Mouse (Mus musculus) limb, embryonic 13.5 days (tissue): ENCODE data around the gene 9230102O04Rik. TPM values are rescaled to one million over a fixed set of nuclear protein-coding genes. Genes with fewer than 3 reads are reported as not detected.
A peak's percentile ranks its signal among the peaks of the same experiment; 100 is the strongest.

Source experiments
- ATAC-seq: fragments of 200-750 bp; cut with Nextera tagmentation; 2 replicates; pipeline ENCODE4 v1.8.0; 2017; ENCODE audit warnings: low read depth, moderate number of reproducible peaks, moderate TSS enrichment; ENCODE audit not compliant: low FRiP score
- H3K27ac ChIP-seq: fragments of 300-500 bp; sonication (generic); 2 replicates; pipeline ENCODE4 v1.5.1; 2015; ENCODE audit warnings: inconsistent platforms, mild to moderate bottlenecking, moderate library complexity
- H3K27me3 ChIP-seq: fragments of 300-500 bp; sonication (generic); 2 replicates; pipeline ENCODE4 v1.6.1; 2015; ENCODE audit warnings: mild to moderate bottlenecking, inconsistent platforms
- H3K36me3 ChIP-seq: fragments of 300-500 bp; sonication (generic); 2 replicates; pipeline ENCODE4 v1.6.1; 2015; ENCODE audit warnings: inconsistent platforms, mild to moderate bottlenecking, moderate library complexity
- H3K4me1 ChIP-seq: fragments of 300-500 bp; sonication (generic); 2 replicates; pipeline ENCODE4 v1.6.1; 2015; ENCODE audit warnings: inconsistent platforms
- H3K4me2 ChIP-seq: fragments of 300-500 bp; sonication (generic); replicated peaks from 2 replicates; pipeline ENCODE4 v1.6.1; 2015; ENCODE audit warnings: inconsistent platforms, mild to moderate bottlenecking, moderate library complexity
- H3K4me3 ChIP-seq: fragments of 300-500 bp; sonication (generic); 2 replicates; pipeline ENCODE4 v1.5.1; 2015; ENCODE audit warnings: moderate library complexity, mild to moderate bottlenecking, inconsistent platforms
- H3K9ac ChIP-seq: fragments of 300-500 bp; sonication (generic); 2 replicates; pipeline ENCODE4 v1.6.1; 2015; ENCODE audit warnings: mild to moderate bottlenecking, inconsistent platforms
- H3K9me3 ChIP-seq: fragments of 300-500 bp; sonication (generic); 2 replicates; pipeline ENCODE4 v1.6.1; 2016; ENCODE audit warnings: inconsistent platforms
- WGBS: fragments of 180-500 bp; shearing (Covaris S2); methylation state at CpG from one replicate; pipeline ENCODE4 v1.1.7; 2015; 5-methylcytosine and 5-hydroxymethylcytosine counted together
- polyA plus RNA-seq: library from polyadenylated mRNA; unstranded; fragments of >200 nt; fragmentation: Nextera tagmentation; extraction: Ambion mirVana; gene quantifications from 2 replicates; pipeline ENCODE4 v1.2.1, GENCODE M21; 2015

The 9230102O04Rik gene
- not detected in 2 replicates for polyA plus RNA-seq

- Histone ChIP-seq H3K4me1 (peaks cover 13% of the 10 kb centered on the region; the same call in 1 of the 2 replicates), H3K9me3 (no peaks in the 10 kb centered on the region), H3K27ac (no peak within 1 kb of the TSS), H3K36me3 (no peaks in the 10 kb centered on the region), H3K9ac (no peak within 1 kb of the TSS), H3K4me3 (peak within 1 kb of the TSS; percentile 18), H3K4me2 (peak within 1 kb of the TSS; percentile 46), H3K27me3 (peaks cover 95% of the 10 kb centered on the region)
- peak; percentile 42; the same call in 1 of the 2 replicates for ATAC-seq
- WGBS, result under 1% methylated on average over 30 of the region's 30 CpGs
Observed at GRCm38 (mm10) chr2:9888913-9889650, at the start of gene 9230102O04Rik. TSS of gene 9230102O04Rik (minus strand) at chr2:9889540.

- H3K27me3 ChIP-seq, result no peaks in the 10 kb centered on the region
- WGBS, result 10% methylated on average over 1 of the region's 1 CpGs
- no peaks in the 10 kb centered on the region for H3K9me3 ChIP-seq
- no peak overlapping the region for H3K9ac ChIP-seq
- H3K36me3 ChIP-seq, result peaks cover 10% of the 10 kb centered on the region; the same call in 1 of the 2 replicates
- H3K4me2 ChIP-seq, result no peak overlapping the region
- ATAC-seq, result no peak
- no peak overlapping the region for H3K4me3 ChIP-seq
- H3K27ac ChIP-seq, result no peak overlapping the region
- no peaks in the 10 kb centered on the region for H3K4me1 ChIP-seq
Observed at GRCm38 (mm10) chr2:9935965-9936364, 46.6 kb upstream of the 9230102O04Rik start.

GRCm38 (mm10) chr2:9926905-9927283 lies 37.6 kb upstream of the 9230102O04Rik start:
- Histone ChIP-seq H3K4me2 (no peak overlapping the region), H3K9me3 (no peaks in the 10 kb centered on the region), H3K27ac (no peak overlapping the region), H3K4me1 (peaks cover 5% of the 10 kb centered on the region; the same call in 1 of the 2 replicates), H3K27me3 (no peaks in the 10 kb centered on the region), H3K4me3 (no peak overlapping the region), H3K9ac (no peak overlapping the region), H3K36me3 (peaks cover 11% of the 10 kb centered on the region; the same call in 1 of the 2 replicates)
- no peak for ATAC-seq
- WGBS, result 86% methylated on average over 4 of the region's 4 CpGs

GRCm38 (mm10) chr2:9926194-9926904 lies 37.0 kb upstream of the 9230102O04Rik start:
- no peak overlapping the region for H3K27ac ChIP-seq
- ATAC-seq, result no peak
- no peaks in the 10 kb centered on the region for H3K27me3 ChIP-seq
- H3K9me3 ChIP-seq, result no peaks in the 10 kb centered on the region
- H3K4me1 ChIP-seq, result peaks cover 5% of the 10 kb centered on the region; the same call in 1 of the 2 replicates
- H3K4me2 ChIP-seq, result no peak overlapping the region
- H3K36me3 ChIP-seq, result peaks cover 11% of the 10 kb centered on the region; the same call in 1 of the 2 replicates
- no peak overlapping the region for H3K9ac ChIP-seq
- no peak overlapping the region for H3K4me3 ChIP-seq
- 46% methylated on average over 7 of the region's 7 CpGs for WGBS

GRCm38 (mm10) chr2:9918691-9919471 lies 29.5 kb upstream of the 9230102O04Rik start:
- H3K4me3 ChIP-seq, result no peak overlapping the region
- ATAC-seq, result no peak

GRCm38 (mm10) chr2:9917602-9918001 lies 28.3 kb upstream of the 9230102O04Rik start:
- H3K27ac ChIP-seq, result no peak overlapping the region
- no peaks in the 10 kb centered on the region for H3K27me3 ChIP-seq
- no peak overlapping the region for H3K4me3 ChIP-seq
- H3K4me1 ChIP-seq, result no peaks in the 10 kb centered on the region
- H3K36me3 ChIP-seq, result peaks cover 33% of the 10 kb centered on the region
- H3K9me3 ChIP-seq, result no peaks in the 10 kb centered on the region
- no peak overlapping the region for H3K9ac ChIP-seq
- H3K4me2 ChIP-seq, result no peak overlapping the region
- 87% methylated on average over 9 of the region's 9 CpGs for WGBS
- ATAC-seq, result no peak

More at GRCm38 (mm10) chr2:9918691-9919471, 29.5 kb upstream of the 9230102O04Rik start:
- Histone ChIP-seq H3K36me3 (peaks cover 41% of the 10 kb centered on the region), H3K27ac (no peak overlapping the region), H3K27me3 (no peaks in the 10 kb centered on the region), H3K4me2 (no peak overlapping the region), H3K9ac (no peak overlapping the region), H3K9me3 (no peaks in the 10 kb centered on the region), H3K4me1 (no peaks in the 10 kb centered on the region)
- WGBS, result 87% methylated on average over 17 of the region's 17 CpGs

GRCm38 (mm10) chr2:9905995-9906394 lies 16.7 kb upstream of the 9230102O04Rik start:
- Histone ChIP-seq H3K4me2 (peak overlapping the region; percentile 56), H3K27me3 (peaks cover 19% of the 10 kb centered on the region), H3K36me3 (no peaks in the 10 kb centered on the region), H3K27ac (no peak overlapping the region), H3K9me3 (no peaks in the 10 kb centered on the region), H3K4me3 (peak overlapping the region; percentile 31), H3K4me1 (peaks cover 6% of the 10 kb centered on the region; the same call in 1 of the 2 replicates), H3K9ac (no peak overlapping the region)
- 3% methylated on average over 11 of the region's 11 CpGs for WGBS
- 0 out of 2 replicates have a peak, but pooled peaks have one; percentile 3 for ATAC-seq

- 62% methylated on average over 14 of the region's 14 CpGs for WGBS
- Histone ChIP-seq H3K9ac (no peak overlapping the region), H3K27me3 (peaks cover 32% of the 10 kb centered on the region), H3K9me3 (no peaks in the 10 kb centered on the region), H3K27ac (no peak overlapping the region), H3K4me3 (no peak overlapping the region), H3K4me2 (no peak overlapping the region), H3K4me1 (peaks cover 6% of the 10 kb centered on the region; the same call in 1 of the 2 replicates), H3K36me3 (no peaks in the 10 kb centered on the region)
- no peak for ATAC-seq
Observed at GRCm38 (mm10) chr2:9903854-9904560, 14.7 kb upstream of the 9230102O04Rik start.

GRCm38 (mm10) chr2:9897846-9898245 lies 8.5 kb upstream of the 9230102O04Rik start:
- 10% methylated on average over 8 of the region's 8 CpGs for WGBS
- ATAC-seq, result no peak

GRCm38 (mm10) chr2:9896097-9896770 lies 6.9 kb upstream of the 9230102O04Rik start:
- Histone ChIP-seq H3K27me3 (peaks cover 89% of the 10 kb centered on the region), H3K9ac (no peak overlapping the region), H3K27ac (no peak overlapping the region), H3K9me3 (no peaks in the 10 kb centered on the region), H3K4me1 (peaks cover 5% of the 10 kb centered on the region; the same call in 1 of the 2 replicates), H3K36me3 (no peaks in the 10 kb centered on the region), H3K4me3 (peak overlapping the region; percentile 23), H3K4me2 (peak overlapping the region; percentile 40)
- WGBS, result 2% methylated on average over 22 of the region's 22 CpGs
- ATAC-seq, result peak; percentile 52; the same call in 1 of the 2 replicates

More at GRCm38 (mm10) chr2:9897846-9898245, 8.5 kb upstream of the 9230102O04Rik start:
- H3K9me3 ChIP-seq, result no peaks in the 10 kb centered on the region
- no peak overlapping the region for H3K4me3 ChIP-seq
- H3K27me3 ChIP-seq, result peaks cover 88% of the 10 kb centered on the region
- no peak overlapping the region for H3K27ac ChIP-seq
- no peaks in the 10 kb centered on the region for H3K36me3 ChIP-seq
- peaks cover 5% of the 10 kb centered on the region; the same call in 1 of the 2 replicates for H3K4me1 ChIP-seq
- H3K4me2 ChIP-seq, result no peak overlapping the region
- no peak overlapping the region for H3K9ac ChIP-seq
